Mouse (Mus musculus): ENCODE results near the gene Gal.

Gal gene

GRCm38 (mm10) chr19:3414268-3414733 is at the start of gene Gal:
TSS of gene Gal (minus strand) at chr19:3414544.
- DNase-seq (ENCODE audit: low read depth in 2 of 2, low spot score in 2 of 2): no peak

DNA sequence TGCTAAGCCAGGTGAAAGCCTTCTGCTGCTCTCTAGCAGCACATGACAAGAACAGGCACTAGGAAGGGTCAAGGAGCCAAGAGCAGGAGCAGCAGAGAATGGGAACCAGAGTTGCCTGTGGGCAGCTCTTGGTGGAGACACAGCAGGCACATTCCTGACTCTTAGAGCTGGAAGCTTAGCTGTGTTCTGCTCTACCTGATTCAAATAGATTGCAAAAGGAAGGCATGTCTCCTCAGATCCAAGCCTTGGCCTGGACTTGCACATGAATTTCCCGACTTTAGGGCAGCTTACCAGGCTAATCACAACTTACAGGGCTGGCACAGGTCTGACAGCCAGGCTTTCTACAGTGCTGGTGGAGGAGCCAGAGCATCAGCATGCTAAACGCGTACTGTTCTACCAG is 45.6 kb upstream of the Gal start:
- no peak for DNase-seq (ENCODE audit: low read depth in 2 of 2, low spot score in 2 of 2)

- no peak for DNase-seq (ENCODE audit: low read depth in 2 of 2, low spot score in 2 of 2)
These were observed 44.2 kb upstream of the Gal start for GRCm38 (mm10) chr19:3458331-3459099.

GRCm38 (mm10) chr19:3457700-3458099 is 43.4 kb upstream of the Gal start:
- DNase-seq (ENCODE audit: low read depth in 2 of 2, low spot score in 2 of 2): no peak

GRCm38 (mm10) chr19:3451649-3452048 is 37.3 kb upstream of the Gal start:
- DNase-seq (ENCODE audit: low read depth in 2 of 2, low spot score in 2 of 2): peak in 1 of 2 experiments; percentile 24

GRCm38 (mm10) chr19:3451170-3451569 is 36.8 kb upstream of the Gal start:
- peak; percentile 52 to 76 for DNase-seq (ENCODE audit: low read depth in 2 of 2, low spot score in 2 of 2)

GRCm38 (mm10) chr19:3450714-3451113 is 36.4 kb upstream of the Gal start:
- DNase-seq (ENCODE audit: low read depth in 2 of 2, low spot score in 2 of 2): no peak

GRCm38 (mm10) chr19:3449248-3449647 is 34.9 kb upstream of the Gal start:
- no peak for DNase-seq (ENCODE audit: low read depth in 2 of 2, low spot score in 2 of 2)

- no peak for DNase-seq (ENCODE audit: low read depth in 2 of 2, low spot score in 2 of 2)
These were observed 33.0 kb upstream of the Gal start for GRCm38 (mm10) chr19:3447348-3447747.

DNA sequence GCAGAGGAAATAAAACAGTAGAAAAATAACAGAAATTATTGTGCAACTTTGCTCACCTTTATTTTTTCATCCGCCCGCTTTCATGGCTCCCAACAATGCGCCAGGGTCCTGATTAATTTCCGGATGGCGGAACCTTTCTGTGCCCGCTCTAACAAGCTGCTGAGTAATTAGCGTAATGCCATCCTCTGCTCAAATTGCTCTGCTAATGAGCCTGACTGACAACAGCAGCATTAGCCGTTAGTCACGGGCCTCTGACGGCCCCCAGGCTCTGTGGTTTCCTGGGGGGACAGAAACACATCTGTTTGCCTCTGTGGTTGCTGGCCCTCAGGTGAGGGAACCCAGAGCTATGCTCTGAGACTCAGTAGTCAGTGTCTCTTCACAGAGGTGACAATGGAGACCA is 26.7 kb upstream of the Gal start:
- no peak for DNase-seq (ENCODE audit: low read depth in 2 of 2, low spot score in 2 of 2)

DNA sequence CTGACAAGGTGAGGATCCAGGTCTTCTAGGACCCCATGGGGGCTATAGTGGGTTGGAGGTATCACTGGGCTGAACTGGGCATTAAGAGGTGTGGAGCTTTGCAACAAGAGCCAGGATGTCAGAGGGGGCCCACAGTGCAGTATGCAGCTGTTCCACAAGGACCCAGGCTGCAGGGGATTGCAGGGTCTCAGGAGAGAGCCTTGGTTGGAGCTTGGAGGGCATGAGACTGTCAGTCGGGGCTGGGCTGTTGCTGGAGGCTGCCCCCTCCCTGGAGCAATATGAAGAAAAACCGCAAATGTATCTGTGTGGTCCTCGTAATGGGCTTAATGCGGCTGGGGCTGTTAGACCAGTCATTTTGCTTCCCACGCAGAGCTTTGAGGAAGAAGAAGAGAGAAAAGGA is 26.3 kb upstream of the Gal start:
- no peak for DNase-seq (ENCODE audit: low read depth in 2 of 2, low spot score in 2 of 2)

GRCm38 (mm10) chr19:3437980-3438379 is 23.6 kb upstream of the Gal start:
- DNase-seq (ENCODE audit: low read depth in 2 of 2, low spot score in 2 of 2): no peak

DNA sequence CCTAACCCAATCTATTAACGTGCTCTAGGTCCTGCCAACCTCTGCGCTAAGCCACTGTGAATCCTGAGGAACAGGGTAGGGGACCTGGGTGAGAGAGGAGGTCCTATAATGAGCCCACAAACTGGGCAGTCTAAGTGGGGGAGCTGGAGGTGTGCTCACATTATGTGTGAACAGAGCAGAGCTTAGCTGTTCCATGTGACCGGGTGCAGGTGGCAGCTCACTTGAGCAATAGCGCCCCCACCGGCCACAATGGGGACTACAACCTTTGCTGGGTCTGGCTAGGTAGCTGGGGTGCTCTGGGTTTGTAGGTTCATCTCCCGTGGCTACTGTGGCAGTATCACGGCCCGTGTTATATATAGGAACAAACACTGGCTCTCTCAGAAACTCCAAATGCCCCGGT is 22.5 kb upstream of the Gal start:
- DNase-seq (ENCODE audit: low read depth in 2 of 2, low spot score in 2 of 2): peak; percentile 28 to 40

DNA sequence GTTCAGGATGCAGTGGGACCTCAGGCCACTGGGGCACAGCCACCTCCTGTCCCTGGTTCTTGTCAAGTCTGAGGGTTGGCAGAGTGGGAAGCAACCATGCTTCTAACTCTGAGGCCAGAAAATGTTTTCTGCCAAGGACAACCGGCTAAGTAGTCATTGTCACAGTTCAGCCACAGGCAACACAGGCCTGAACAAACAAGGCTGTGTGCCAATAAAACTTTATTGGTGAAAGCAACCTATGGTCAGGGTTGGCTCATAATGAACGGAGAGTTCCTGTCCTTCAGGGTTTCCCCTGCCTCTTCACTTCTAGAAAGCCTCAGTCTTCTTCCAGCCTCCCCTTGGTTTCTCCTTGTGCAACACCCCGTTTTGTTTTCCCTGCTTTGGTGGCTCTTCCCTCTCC is 21.5 kb upstream of the Gal start:
- DNase-seq (ENCODE audit: low read depth in 2 of 2, low spot score in 2 of 2): no peak

DNA sequence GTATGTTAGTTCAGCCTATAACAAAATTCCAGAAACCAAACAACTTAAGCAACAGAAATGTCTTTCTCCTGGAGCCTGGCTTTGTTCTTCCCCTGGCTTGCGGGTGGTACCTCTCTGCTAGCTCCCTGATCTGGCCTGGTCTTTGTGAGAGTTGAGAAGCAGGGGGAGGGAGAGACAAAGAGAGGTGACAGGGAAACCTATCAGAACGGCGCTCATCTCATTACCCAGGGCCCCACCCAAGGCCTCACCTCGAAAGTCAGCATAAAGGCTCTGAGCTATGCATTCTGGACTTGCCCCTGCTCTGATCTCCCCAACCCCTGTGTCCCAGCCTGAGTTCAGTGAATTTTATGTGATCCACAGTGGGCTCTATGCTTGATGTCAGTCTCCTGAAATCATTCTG is 20.3 kb upstream of the Gal start:
- no peak for DNase-seq (ENCODE audit: low read depth in 2 of 2, low spot score in 2 of 2)

GRCm38 (mm10) chr19:3434124-3434523 is 19.8 kb upstream of the Gal start:
- DNase-seq (ENCODE audit: low read depth in 2 of 2, low spot score in 2 of 2): no peak

DNA sequence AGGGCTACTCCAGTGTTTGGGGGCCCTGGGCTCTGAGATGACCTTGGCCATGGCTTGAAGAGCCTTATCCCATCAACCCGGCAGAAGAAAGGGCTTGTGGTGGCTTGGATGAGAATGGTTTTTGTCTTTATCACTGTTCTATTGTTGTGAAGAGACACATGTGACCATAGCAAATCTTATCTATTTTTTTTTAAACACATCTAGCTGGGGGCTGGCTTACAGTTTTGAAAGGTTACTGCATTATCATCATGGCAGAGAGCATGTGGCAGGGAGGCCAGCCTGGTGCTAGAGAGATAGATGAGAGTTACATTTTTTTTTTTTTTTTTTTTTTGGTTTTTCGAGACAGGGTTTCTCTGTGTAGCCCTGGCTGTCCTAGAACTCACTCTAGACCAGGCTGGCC is 17.6 kb upstream of the Gal start:
- DNase-seq (ENCODE audit: low read depth in 2 of 2, low spot score in 2 of 2): no peak

DNA sequence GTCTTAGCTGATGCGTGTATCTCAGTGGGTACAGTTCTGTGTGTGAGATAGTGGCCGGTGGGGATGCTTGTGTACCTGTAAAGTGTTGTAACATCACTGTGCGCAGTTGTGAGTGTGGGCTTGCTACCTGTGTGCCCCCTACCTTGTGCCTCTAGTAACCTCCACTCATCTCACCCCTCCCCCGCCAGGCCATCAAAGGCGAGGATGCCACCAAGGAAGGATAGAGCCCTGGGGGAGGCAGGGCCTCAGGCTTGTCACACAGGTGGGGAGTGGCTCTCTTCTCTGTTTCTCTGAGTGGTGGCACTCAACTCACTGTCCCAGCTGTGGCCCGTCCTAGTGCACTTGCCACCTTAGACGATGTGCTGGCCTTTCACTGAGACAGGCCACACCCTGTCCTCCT is 16.7 kb upstream of the Gal start:
- DNase-seq (ENCODE audit: low read depth in 2 of 2, low spot score in 2 of 2): no peak

- DNase-seq (ENCODE audit: low read depth in 2 of 2, low spot score in 2 of 2): no peak
These were observed 14.9 kb upstream of the Gal start for GRCm38 (mm10) chr19:3429156-3429816.

GRCm38 (mm10) chr19:3428057-3428830 is 13.9 kb upstream of the Gal start:
- DNase-seq (ENCODE audit: low read depth in 2 of 2, low spot score in 2 of 2): no peak

- DNase-seq (ENCODE audit: low read depth in 2 of 2, low spot score in 2 of 2): no peak
These were observed 9.9 kb upstream of the Gal start for GRCm38 (mm10) chr19:3424214-3424613.

DNA sequence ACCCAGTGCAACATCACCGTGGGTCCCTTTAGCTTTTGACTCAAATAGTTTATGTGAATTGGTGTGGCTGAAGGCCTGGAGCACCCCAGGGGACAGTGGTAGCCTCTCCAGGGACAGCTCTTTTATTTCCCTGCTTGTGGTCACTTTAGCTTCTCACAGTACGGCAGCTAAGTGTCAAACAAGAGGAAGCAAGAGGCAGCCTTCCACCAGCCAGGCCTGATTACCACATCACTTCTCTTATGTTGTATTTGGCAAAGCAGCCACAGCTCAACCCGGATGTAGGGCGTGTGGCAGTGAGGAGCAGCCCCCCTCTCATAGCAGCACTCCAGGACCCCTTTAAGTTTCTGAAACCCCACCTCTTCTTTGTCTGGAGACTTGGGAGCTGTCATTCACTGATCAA is 8.6 kb upstream of the Gal start:
- DNase-seq (ENCODE audit: low read depth in 2 of 2, low spot score in 2 of 2): no peak

Data from CD8-positive naive resting alpha-beta T cell, adult 2 months (primary cell).